Mouse (Mus musculus) brown adipose tissue, adult 24 weeks (tissue): ENCODE results near the gene Zfp280b. TPM values are rescaled to one million over a fixed set of nuclear protein-coding genes. Genes with fewer than 3 reads are reported as not detected.

Experiments
- H3K27ac ChIP-seq: fragments of 200-500 bp; replicated peaks from 2 replicates; pipeline ENCODE4 v1.5.1; 2012; ENCODE audit warnings: low read depth, mild to moderate bottlenecking, low read length
- H3K4me1 ChIP-seq: fragments of 200-500 bp; 2 replicates; pipeline ENCODE4 v1.6.1; 2012; ENCODE audit warnings: low read length, mixed read lengths; ENCODE audit not compliant: control insufficient read depth, insufficient read depth, insufficient read length
- H3K4me3 ChIP-seq: fragments of 200-500 bp; 2 replicates; pipeline ENCODE4 v1.5.1; 2012; ENCODE audit warnings: low read depth, mild to moderate bottlenecking, low read length, moderate library complexity; ENCODE audit not compliant: insufficient read depth
- polyA plus RNA-seq: library from polyadenylated mRNA; stranded (reverse); fragments of >200 nt; gene quantifications from 2 replicates; pipeline ENCODE4 v1.2.4, GENCODE M21; 2012; ENCODE audit not compliant: missing spikeins, insufficient read depth, insufficient read length

The Zfp280b gene
- polyA plus RNA-seq, 1 experiment = 1.9 TPM

DNA sequence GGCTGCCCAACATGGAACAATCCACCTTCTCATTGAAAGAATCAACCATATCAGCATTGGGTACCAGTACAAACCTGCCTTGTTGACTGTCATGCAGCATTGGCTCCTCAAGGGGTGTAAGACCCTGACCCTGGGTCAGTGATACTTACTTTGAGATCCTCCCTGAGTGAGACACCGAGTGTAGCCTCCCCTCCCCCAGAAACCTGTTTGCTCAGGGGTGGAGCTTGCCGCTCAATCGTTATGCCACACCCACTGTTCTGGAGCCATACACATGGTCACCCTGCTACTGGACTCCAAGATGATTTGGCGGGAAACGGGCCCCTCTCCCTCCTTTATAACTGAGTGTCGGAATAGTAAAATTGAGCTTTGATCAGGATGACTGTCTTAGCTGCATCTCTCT lies 8.5 kb upstream of the Zfp280b start:
- H3K4me3 ChIP-seq = no peak overlapping the region
- H3K4me1 ChIP-seq = no peaks in the 10 kb centered on the region
- H3K27ac ChIP-seq = no peak overlapping the region

DNA sequence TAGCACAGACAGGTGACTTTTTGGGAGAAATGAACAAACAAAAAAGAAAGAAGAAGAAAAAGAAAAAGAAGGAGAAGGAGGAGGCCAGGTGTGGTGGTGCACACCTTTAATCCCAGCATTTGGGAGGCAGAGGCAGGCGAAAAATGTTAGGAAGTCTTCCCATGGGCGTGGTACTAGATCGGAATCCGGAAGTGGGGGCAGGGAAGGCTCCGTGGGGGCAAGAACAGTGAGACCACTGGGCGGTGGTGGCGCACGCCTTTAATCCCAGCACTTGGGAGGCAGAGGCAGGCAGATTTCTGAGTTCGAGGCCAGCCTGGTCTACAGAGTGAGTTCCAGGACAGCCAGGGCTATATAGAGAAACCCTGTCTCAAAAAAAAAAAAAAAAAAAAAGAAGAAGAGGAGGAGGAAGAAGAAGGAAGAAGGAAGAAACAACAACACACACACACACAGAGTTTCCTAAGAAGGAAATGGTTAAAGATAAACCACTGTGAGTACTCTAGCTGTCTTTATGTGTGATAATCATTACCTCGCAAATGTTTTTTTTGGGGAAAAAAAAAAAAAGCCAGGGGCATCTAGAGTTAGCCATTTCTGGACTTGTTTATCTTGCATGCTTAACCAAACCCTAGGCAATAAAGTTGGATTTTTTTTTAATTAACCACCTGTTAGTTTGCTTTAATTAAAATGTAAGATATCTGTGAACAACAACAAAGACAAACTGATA lies 6.8 kb upstream of the Zfp280b start:
- no peak overlapping the region for H3K4me3 ChIP-seq
- H3K27ac ChIP-seq = no peak overlapping the region
- no peaks in the 10 kb centered on the region for H3K4me1 ChIP-seq

DNA sequence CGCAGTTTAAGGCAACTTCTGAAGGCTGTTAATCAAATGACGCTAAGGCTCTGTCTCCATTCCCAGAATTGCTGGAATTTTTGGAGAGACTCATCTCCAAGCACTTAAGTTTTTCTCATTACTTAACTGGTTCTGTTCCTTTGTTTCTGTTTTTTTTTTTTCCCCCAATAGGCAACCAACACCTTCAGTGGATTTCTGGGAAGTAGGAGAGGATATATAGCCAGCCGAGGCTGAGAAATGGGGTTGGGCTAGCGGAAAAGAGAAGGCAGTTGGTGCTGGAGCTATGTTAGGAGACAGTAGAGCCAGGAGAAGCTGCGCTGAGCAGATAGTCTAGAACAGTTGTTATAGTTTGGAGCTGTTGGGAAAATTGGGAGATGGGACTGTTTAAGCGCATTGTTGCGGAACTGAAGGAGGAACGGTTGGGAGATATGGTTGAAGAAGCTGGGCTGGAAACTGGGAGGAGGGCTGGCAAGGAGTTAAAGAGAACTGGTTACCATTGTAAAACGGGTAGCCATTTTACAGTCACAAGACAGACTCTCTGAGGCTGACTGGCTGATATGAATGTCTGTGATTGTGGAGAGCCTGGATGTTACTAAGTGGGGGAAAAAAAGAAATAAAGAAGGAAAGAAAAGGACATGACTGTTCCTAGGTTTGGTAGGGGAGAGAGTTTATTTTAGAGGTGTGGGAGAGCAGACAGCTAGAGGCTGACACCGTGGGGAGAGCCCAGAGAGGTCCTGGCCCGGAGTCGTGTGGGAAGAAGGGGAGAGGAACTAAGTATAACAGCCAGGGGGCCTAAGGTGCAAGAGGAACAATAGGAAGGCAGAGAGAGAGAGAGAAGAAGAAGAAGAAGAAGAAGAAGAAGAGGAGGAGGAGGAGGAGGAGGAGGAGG lies 5.1 kb upstream of the Zfp280b start:
- H3K4me3 ChIP-seq = no peak overlapping the region
- H3K4me1 ChIP-seq = no peaks in the 10 kb centered on the region
- H3K27ac ChIP-seq = no peak overlapping the region

DNA sequence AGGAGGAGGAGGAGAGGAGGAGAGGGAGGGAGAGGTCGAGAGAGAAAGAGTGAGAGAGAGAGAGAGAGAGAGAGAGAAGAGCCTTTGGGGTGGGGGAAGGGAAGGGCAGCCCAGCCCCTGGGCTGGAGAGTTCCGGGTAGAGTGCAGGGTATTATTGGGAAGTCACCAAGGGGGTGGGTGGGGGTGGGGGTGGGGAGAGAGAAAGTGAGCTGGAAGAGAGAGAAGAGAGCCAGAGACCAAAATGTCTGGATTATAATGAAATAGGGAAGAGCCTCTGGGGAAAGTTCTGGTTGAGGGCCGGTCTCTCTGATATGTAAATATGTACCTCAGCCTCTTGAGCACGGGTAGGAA lies 4.5 kb upstream of the Zfp280b start:
- no peaks in the 10 kb centered on the region for H3K4me1 ChIP-seq
- no peak overlapping the region for H3K27ac ChIP-seq
- no peak overlapping the region for H3K4me3 ChIP-seq

DNA sequence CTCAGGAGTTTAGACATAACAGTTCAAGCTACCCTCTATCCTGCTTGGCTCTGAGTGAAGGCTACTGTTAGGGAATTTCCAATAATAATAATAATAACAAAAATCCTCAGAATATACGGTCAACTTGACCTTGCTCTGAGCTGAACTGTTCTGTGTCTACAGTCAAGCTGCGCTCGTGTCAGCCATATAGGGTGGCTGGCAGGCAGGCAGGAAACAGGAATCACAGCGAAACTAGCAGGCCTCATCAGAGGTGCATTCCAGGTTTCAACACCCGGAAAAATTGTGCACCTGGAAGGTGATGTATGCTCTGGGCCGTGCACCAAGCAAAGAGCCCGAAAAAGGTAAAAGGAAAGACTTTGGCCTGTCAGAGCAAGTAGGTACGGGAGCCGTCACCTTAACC lies 4.1 kb upstream of the Zfp280b start:
- Histone ChIP-seq H3K4me1 (0 out of 2 replicates have a peak, but pooled peaks cover 3% of the 10 kb centered on the region), H3K27ac (no peak overlapping the region), H3K4me3 (no peak overlapping the region)

DNA sequence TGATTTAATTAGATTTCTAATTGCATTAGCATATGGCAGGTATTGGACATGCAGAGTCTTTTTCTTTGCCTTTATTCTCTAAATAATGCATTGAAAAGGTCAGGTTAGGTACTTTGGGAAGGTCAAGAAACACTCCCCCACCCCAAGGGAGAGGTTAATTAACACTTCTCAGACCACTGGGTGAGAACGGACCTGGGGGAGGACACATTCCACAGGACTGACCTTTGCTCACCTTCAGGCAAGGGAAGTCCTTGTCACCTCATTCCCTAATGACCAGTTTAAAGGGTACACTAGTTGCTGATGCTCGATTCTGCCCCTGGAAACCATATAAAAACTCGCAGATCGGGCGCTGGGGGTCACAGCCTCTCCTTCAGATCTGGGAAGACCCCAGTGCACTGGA lies 3.2 kb upstream of the Zfp280b start:
- no peak overlapping the region for H3K4me3 ChIP-seq
- H3K4me1 ChIP-seq = 0 out of 2 replicates have a peak, but pooled peaks cover 3% of the 10 kb centered on the region
- H3K27ac ChIP-seq = no peak overlapping the region

DNA sequence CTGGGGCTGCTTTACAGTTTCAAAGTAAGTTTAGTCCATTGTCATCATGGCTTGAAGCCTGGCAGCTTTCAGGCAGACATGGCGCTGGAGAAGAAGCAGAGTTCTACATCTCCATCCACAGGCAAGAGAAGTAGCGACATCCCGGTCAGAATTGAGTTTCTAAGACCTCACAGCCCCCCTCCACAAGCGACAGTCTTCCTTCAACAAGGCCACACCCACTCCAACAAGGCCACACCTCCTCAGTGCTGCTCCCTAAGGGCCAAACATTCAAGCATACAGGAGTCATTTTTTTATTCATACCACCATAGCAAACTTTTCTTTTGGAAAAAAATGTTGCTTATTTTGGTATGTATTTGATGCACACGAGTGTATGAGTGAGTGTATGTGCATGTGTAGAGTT lies 2.0 kb upstream of the Zfp280b start:
- H3K4me1 ChIP-seq = 0 out of 2 replicates have a peak, but pooled peaks cover 3% of the 10 kb centered on the region
- H3K27ac ChIP-seq = no peak overlapping the region
- no peak overlapping the region for H3K4me3 ChIP-seq

DNA sequence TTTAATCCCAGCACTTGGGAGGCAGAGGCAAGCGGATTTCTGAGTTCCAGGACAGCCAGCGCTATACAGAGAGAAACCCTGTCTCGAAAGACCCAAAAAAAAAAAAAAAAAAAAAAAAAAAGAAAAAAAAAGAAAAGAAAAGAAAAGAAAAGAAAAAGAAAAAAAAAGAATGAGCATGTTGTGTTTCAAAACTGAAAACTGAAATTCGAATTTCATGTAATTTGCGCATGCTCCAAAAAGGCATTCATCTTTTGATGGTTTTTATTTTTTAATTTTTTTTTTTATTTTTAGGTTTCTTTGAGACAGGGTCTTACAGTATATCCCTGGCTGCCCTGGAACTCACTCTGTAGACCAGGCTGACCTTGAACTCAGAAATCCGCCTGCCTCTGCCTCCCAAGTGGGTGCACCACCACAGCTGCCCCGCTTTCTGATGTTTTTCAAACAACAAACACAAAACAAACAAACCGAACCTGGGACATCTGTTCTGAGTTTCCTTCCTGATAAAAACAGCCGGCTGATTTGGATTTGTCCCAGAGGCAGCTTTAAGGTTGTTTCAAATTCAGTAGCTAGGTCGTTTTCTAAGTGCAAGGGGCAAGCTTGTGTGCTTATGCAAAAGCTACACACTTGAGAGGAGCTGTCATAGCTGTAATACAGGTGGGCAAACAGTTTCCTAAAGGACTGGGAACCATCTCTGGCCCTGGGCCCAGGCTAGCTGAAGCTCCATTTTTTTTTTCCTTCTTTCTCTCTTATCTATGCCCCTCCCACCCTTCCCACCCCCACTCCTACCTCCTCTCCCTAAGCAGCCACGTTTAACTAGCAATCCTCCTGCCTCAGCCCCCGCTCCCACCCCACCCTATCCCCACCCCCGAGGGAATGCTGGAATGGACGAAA lies 694 bp upstream of the Zfp280b start:
- no peak overlapping the region for H3K27ac ChIP-seq

DNA sequence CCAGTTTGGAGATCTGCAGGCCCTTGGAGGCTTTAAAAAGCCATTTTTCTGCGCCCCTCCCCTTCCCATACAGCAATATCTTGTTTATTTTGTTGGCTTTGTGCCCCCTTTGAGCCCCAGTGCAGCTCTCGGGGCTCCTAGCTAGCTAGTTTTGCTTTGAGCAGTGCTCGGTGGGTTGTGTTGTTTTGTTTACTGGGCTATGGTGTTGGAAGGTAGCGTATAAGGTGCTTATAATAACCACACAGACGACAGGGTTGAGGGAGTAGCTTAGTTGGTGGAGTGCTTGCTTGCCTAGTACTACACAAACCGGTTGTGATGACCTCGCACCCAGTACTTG lies 637 bp downstream of the Zfp280b start:
- peak overlapping the region; percentile 93 for H3K4me3 ChIP-seq
- H3K27ac ChIP-seq = no peak overlapping the region
- 0 out of 2 replicates have a peak, but pooled peaks cover 3% of the 10 kb centered on the region for H3K4me1 ChIP-seq

More for the DNA sequence above, 694 bp upstream of the Zfp280b start:
- H3K4me1 ChIP-seq = 0 out of 2 replicates have a peak, but pooled peaks cover 3% of the 10 kb centered on the region
- peak overlapping the region; percentile 93 for H3K4me3 ChIP-seq

DNA sequence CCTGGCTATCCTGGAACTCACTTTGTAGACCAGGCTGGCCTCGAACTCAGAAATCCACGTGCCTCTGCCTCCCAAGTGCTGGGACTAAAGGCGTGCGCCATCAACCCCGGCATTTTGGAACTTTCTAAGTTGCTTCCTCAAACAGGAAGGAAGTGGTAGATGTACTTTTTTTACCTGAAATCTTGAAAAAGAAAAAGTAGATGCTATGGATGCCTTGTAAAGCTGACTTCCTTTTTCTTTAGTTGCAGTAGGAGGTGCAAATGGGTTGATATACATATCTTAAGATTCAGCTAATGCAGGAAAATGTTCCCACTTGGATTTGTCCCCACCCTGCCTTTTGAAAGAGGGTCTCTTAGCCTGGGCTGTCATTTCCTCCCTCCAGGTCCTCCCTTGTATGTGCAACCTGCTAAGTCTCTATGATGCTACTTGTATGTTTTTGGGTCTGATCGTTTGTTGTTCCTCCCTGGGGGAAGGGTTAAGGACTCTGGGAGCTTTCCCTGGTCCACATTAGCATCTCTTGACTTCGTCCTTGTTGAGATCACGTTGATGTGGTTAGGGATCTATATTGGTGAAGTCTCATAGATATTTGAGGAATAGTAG lies 1.7 kb downstream of the Zfp280b start:
- H3K27ac ChIP-seq = no peak overlapping the region
- no peak overlapping the region for H3K4me3 ChIP-seq
- 0 out of 2 replicates have a peak, but pooled peaks cover 3% of the 10 kb centered on the region for H3K4me1 ChIP-seq

DNA sequence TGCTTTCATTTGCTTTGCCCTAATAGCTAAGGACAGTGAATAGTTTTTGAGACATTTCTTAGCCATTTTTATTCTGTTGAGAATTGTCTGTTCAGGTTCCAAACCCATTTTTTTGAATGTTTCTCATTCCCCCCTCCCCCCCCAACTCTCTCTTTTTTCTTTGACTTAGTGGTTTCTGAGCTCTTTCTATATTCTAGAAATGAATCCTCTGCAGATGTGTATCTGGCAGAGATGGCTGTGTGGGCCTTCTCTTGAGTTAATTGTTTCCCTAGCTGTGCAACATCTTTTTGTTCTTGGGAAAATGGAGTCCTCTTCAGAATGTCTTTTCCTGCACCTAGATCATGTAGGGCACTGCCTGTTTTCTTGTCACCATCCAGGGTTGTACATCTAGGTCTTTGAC lies 2.8 kb downstream of the Zfp280b start:
- Histone ChIP-seq H3K4me1 (0 out of 2 replicates have a peak, but pooled peaks cover 3% of the 10 kb centered on the region), H3K4me3 (no peak overlapping the region)

DNA sequence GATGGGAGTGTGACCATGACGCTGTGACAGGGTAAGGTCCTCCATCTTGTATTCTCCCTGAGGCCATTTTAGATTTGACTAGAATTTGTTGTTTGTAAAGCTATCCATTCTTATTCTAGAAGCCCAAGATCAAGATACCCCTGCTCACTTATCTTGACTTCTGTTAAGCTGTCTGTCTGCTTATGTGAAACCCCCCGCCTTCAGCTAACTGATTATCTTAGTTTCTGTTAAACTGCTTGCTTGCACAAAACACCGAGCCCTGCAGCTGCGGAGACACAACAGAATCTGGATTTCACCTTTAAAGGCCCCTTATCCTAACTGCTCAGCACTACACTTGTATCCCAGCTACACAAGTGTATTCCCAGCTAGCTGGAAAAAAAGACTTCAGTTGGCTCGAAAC lies 4.5 kb downstream of the Zfp280b start:
- Histone ChIP-seq H3K4me1 (0 out of 2 replicates have a peak, but pooled peaks cover 3% of the 10 kb centered on the region), H3K4me3 (no peak overlapping the region), H3K27ac (no peak overlapping the region)

More for the DNA sequence above, 2.8 kb downstream of the Zfp280b start:
- no peak overlapping the region for H3K27ac ChIP-seq

DNA sequence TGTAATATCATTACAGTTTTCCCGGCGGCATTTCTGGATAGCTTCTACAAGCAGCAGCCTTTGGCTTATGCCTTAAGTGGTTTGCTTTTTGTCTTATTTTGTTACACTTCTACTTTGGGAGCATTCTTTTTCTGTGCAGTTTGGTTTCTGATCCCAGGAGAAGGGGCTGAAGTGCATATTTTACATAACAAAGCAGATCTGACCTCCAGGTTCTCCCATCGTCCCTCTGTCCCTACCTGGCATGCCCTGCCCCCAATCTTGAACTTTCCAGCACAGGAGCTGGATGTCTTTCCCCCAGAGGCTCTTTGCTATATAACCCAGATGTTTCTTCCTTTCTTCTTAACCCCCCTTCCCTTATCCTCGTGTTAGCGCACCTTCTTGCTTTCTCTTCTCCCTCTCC lies 12.9 kb downstream of the Zfp280b start:
- H3K27ac ChIP-seq = no peak overlapping the region
- no peaks in the 10 kb centered on the region for H3K4me1 ChIP-seq
- H3K4me3 ChIP-seq = no peak overlapping the region

DNA sequence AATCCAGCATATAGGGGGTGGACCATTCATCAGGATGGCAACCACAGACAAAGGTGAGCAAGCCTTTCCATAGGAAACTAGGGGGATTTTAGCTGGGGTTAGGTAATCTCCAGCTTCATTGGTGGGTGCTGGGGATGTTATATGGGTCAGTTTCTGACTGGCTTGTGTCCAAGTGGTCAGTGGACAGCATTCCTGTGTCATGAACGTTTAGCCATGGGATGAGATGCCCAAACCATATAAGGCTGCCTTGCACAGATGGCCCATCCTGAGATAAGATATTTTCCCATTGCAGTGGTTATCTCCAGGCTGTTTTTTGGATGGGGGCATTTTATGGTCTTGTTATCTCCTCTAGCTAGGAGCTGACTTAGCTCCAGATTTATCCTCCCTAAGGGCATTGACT lies 14.3 kb downstream of the Zfp280b start:
- no peaks in the 10 kb centered on the region for H3K4me1 ChIP-seq
- H3K27ac ChIP-seq = no peak overlapping the region
- H3K4me3 ChIP-seq = no peak overlapping the region
